Mouse (Mus musculus) embryo, embryonic 11.5 days (tissue): ENCODE results near the gene Ddah1.
"Not testable (repeated sequence)": the region's sequence is repeated elsewhere in the genome, so short reads cannot be mapped to it uniquely, and the experiment has no call there.

Source experiments
- DNase-seq: peaks from one replicate; pipeline ENCODE4 v3.0.0-alpha.2; 2012; ENCODE audit warnings: low read depth, low spot score

The Ddah1 gene

GRCm38 (mm10) chr3:145906582-145906981 is 148.1 kb downstream of the Ddah1 start:
- DNase-seq = no peak

GRCm38 (mm10) chr3:145912512-145912911 is 154.0 kb downstream of the Ddah1 start:
- no peak for DNase-seq

DNA sequence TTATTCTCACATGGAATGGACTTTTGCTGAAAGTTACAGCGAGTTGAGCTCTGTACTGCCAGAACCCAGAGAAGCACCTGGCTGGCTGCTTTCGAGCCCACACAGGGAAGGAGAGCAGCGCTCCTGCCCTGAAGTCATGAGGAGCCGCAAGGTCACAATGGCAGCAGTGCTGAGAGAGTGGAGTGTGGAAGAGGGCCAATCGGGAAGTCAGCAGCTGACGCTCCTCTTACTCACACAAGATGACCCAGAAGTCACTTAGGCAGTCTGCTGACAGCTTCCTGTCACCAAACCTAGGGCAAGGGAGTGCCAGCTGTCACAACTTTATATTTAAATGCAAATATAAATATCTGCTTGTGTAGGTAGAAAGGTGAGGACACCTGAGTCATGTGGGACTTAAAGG is 154.8 kb downstream of the Ddah1 start:
- no peak for DNase-seq

DNA sequence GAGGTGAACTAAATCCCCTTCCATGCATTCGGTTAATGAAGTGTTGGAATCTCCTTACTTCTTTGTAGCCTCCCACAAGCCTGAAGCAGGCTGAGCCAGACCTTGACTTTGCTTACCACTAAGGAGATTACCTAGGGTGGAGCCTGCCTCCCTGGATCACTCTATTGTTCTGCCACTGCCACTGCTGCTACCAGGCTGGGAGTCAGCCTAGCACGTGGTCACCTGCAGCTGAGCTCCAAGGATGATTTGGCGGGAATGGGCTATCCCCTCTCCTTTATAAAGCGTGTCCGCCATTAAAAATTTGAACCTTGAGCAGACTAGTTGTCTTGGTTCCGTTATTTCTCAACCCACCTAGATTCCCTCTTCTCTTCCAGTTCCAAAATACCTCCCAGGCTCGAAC is 155.5 kb downstream of the Ddah1 start:
- not testable (repeated sequence) for DNase-seq

- no peak for DNase-seq
Measured at GRCm38 (mm10) chr3:145916374-145916773, 157.9 kb downstream of the Ddah1 start.

GRCm38 (mm10) chr3:145916826-145917225 is 158.4 kb downstream of the Ddah1 start:
- no peak for DNase-seq

DNA sequence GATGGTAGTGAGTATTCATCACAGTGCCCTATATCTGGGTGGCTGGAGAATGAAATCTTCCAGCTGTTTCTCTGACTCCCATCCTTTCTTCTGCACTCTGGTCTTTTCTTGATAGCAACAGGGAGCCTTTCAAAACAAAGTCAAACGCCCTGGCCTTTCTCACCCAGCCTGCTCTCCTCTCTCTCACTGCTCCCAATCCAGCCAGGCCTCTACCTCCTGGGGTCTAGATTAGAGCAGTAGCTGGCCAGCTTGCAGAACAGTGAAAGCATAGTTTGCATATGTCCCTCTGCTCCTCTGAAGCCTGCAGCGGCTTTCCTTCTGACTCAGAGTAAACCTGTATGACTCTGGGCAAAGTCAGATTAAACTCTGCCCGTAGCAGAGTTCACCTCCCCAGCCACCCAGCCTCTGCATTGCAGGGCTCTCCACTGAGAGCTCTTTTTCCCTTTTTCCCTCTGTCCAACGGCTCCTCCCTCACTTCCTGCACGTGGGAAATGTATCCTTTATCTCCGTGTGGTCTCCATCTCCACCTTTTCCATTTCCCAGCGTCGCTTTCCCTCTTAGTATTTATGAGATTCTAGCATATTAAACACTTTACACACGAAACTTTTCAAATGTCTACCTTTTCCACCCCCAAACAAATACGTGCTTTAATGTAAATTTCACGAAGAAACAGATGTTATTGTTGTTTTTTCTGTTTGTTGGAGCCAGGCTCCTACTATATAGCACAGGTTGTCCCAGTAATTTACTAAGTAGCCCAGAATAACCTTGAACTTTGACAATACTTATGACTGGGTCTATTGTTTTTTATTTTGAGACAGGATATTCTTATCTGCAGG is 163.8 kb downstream of the Ddah1 start, which contains the start of gene Bcl10:
Gene Bcl10 (plus strand): TSS at position 786 of the 836 bp plus-strand sequence.
- DNase-seq = no peak

DNA sequence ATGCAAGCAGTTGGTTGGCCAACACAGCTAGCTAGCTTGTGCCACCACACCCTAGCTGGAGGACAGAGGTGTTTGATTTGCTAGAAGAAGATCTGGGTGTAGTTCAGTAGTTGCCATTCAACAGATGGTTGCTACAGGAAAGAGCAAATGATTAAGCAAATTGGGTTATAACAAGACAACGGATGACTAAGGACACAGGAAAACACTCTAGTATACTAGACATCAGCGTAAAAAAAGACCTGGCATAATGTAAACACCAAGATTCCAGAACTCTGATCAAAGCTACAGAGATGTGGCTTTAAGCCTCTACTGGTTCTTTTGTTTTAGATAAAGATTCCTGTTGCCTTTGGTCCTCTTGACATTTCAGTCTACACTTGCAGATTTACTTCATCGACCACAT is 164.5 kb downstream of the Ddah1 start:
- no peak for DNase-seq

DNA sequence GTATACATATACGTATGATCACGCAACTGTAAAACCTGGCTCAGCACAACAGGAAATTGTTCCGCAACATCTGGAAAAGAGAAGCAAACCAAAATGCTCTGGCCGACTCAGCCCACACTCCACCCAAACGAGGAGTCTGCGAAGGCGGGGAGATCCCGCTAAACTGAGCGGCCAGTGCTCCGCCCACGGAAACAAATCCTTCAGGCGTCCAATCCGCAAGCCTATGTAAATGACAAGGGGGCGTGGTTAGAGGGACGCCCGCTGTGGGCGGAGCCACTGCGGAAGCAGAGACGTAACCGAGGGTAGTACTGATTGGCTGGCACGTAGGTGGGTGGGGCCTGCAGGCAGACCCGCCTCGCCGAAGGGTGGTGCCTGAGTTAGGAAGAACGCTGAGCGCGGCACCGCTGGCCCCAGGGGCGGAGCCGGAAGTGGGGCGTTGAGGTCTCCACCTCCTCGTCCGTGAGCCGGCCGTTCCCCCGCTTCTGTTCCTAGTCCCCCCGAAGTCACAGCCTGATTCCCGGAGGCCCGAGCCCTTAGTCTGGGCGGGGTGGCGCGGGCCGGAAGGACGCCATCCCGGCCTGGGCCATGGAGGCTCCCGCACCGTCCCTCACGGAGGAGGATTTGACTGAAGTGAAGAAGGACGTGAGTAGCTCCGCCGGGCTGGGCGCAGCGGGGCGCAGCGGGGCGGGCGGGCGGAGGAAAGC is 165.6 kb downstream of the Ddah1 start:
- peak; percentile 100 for DNase-seq

DNA sequence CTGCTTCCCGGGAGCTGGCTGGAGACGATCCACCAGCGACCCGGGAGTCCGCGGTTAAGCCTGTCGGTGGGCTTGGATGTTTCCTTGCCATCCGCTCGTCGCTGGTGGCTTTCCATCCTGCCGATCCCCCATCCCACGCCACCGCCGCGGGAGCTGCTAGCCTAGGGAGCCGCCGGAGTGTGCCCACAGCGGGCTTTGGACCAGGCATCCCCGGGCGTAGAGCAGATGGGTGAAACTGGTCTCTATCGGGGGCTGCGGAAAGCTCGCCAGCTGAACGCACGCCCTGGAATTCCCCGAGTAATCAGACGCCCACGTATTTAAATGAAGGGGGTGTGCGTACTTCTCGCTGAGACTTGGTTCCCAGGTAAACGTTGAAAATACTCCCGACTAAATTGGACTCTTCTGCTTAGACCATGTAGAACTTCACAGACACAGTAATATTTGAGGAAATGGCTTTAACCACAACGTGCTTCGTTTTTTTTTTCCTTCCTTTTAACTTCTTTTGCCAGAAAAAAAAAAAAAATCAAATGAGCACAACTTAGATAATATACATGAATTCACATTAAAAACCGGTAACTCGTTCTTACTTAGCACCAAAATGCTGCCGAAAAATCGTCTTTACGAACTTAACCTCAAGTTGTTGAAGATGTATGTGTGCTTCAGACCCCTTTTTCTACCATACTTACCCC is 166.3 kb downstream of the Ddah1 start:
- no peak for DNase-seq

- no peak for DNase-seq
Measured at GRCm38 (mm10) chr3:145925506-145925905, 167.0 kb downstream of the Ddah1 start.

- DNase-seq = no peak
Measured at GRCm38 (mm10) chr3:145929525-145930400, 171.3 kb downstream of the Ddah1 start.

GRCm38 (mm10) chr3:145933845-145934244 is 175.4 kb downstream of the Ddah1 start:
- no peak for DNase-seq

DNA sequence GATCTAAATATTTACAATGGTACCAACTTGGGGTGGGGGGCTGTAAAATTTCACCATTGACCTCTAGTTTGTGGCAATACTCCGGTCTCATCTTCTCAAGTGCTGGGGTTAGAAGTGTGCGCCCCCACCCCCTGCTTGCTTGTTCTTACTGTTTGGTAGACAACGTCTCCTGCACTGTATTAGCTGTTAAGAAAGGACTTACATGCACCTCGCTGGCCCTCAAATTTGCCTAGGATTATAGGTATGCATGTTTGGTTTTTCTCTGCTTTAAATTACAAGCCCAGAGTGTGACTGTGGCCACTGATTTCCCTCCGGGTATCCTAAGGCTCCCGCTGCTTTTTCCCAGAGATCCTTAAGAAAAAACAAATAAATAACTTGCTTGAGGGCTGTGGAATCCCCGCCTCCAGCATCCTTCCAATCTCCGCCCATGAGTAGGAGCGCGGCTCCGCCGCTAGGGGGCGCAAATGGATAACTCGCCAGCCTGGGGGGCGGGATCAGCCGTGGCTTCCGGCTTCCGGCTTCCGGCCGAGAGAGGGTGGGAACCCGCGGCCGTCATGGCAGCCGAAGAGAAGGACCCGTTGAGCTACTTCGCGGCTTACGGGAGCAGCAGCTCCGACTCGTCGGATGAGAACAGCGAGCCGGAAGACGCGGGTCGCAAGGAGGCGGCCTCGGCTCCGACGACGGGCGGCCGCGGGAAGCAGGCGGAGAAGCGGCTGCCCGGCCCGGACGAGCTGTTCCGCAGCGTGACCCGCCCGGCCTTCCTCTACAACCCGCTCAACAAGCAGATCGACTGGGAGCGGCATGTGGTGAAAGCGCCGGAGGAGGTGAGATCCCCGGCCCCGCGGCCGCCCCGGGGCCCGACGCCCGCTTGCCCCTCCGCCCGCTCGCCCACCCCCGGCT is 179.3 kb downstream of the Ddah1 start, which contains the start of gene 2410004B18Rik:
Gene 2410004B18Rik (plus strand): TSS at position 510 of the 900 bp plus-strand sequence.
- peak; percentile 90 for DNase-seq

- no peak for DNase-seq
Measured at GRCm38 (mm10) chr3:145938405-145939349, 180.2 kb downstream of the Ddah1 start.

GRCm38 (mm10) chr3:145939402-145939801 is 180.9 kb downstream of the Ddah1 start:
- DNase-seq = no peak

DNA sequence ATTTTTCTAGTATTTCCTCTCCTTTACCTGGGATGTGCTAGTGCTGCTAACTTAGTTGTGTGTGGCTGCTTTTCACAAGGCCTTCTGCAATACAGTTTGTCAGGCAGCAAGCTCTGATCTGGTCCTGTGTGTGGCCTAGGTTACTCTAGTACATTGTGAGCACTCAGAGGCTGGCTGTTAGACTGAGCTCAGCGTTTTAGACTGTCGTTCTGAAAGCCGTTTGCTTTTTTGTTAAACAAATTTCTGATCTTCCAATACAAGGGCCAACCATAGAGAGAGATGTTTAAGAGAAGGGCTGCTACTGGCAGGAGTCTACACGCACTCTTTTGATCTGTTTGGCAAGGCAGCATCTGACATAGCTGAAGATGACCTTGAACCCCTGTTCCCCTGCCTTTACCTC is 181.5 kb downstream of the Ddah1 start:
- DNase-seq = no peak

DNA sequence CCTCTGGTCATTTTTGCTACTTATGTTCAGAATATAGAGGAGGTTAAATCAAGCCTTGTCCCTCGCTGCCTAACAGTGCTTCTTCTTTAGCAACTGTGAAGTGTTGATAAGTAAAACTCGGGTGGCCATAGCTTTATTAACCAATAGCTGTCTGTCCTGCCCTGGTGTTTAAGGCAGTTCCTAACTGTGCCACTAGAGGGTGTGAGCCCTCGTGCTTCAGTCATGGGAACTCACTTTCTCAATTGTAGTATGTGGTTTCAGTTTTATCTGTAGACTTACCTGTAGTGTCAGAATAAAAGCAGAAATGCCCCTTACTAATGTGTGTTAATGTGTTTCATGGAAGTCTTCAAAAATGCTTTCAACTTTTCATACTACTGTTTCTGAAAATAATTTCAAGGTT is 183.5 kb downstream of the Ddah1 start:
- DNase-seq = peak; percentile 63
